Mouse (Mus musculus): ENCODE measurements around the gene Lrp5.

Gene Lrp5

GRCm38 (mm10) chr19:3695976-3696375, 9.6 kb upstream of the Lrp5 start:
- CTCF ChIA-PET = no interaction called here

- CTCF ChIA-PET = no interaction called here
These were observed 9.1 kb upstream of the Lrp5 start for GRCm38 (mm10) chr19:3695471-3695870.

- CTCF ChIA-PET = no interaction called here
These were observed 8.6 kb upstream of the Lrp5 start for GRCm38 (mm10) chr19:3695006-3695405.

- CTCF ChIA-PET = no interaction called here
These were observed 8.1 kb upstream of the Lrp5 start for GRCm38 (mm10) chr19:3694476-3694875.

GRCm38 (mm10) chr19:3692414-3693145, 6.2 kb upstream of the Lrp5 start:
- CTCF ChIA-PET = interaction anchor here (0.6 kb wide), 1 partner anchor 151 kb away, joined by 4 read pairs; no protein-coding TSS in a partner anchor

GRCm38 (mm10) chr19:3691337-3691736, 5.0 kb upstream of the Lrp5 start:
- CTCF ChIA-PET = no interaction called here

- CTCF ChIA-PET = no interaction called here
These were observed 1.4 kb upstream of the Lrp5 start for GRCm38 (mm10) chr19:3687676-3688171.

GRCm38 (mm10) chr19:3685611-3686214, 651 bp downstream of the Lrp5 start:
- CTCF ChIA-PET = no interaction called here

GRCm38 (mm10) chr19:3684957-3685580, 1.3 kb downstream of the Lrp5 start:
- CTCF ChIA-PET = no interaction called here

GRCm38 (mm10) chr19:3684414-3684813, 1.9 kb downstream of the Lrp5 start:
- CTCF ChIA-PET = no interaction called here

GRCm38 (mm10) chr19:3681310-3681934, 4.9 kb downstream of the Lrp5 start:
- CTCF ChIA-PET = no interaction called here

- CTCF ChIA-PET = no interaction called here
These were observed 5.6 kb downstream of the Lrp5 start for GRCm38 (mm10) chr19:3680732-3681131.

GRCm38 (mm10) chr19:3674122-3674855, 12.1 kb downstream of the Lrp5 start:
- CTCF ChIA-PET = no interaction called here

GRCm38 (mm10) chr19:3673149-3673548, 13.2 kb downstream of the Lrp5 start:
- CTCF ChIA-PET = no interaction called here

- CTCF ChIA-PET = no interaction called here
These were observed 17.3 kb downstream of the Lrp5 start for GRCm38 (mm10) chr19:3669100-3669499.

- CTCF ChIA-PET = no interaction called here
These were observed 17.8 kb downstream of the Lrp5 start for GRCm38 (mm10) chr19:3668551-3668950.

- CTCF ChIA-PET = no interaction called here
These were observed 18.4 kb downstream of the Lrp5 start for GRCm38 (mm10) chr19:3667979-3668378.

GRCm38 (mm10) chr19:3667155-3667895, 19.0 kb downstream of the Lrp5 start:
- CTCF ChIA-PET = no interaction called here

GRCm38 (mm10) chr19:3666632-3667031, 19.7 kb downstream of the Lrp5 start:
- CTCF ChIA-PET = no interaction called here

- CTCF ChIA-PET = no interaction called here
These were observed 20.9 kb downstream of the Lrp5 start for GRCm38 (mm10) chr19:3665510-3665909.

GRCm38 (mm10) chr19:3657947-3658346, 28.4 kb downstream of the Lrp5 start:
- CTCF ChIA-PET = no interaction called here
